Mouse (Mus musculus): ENCODE results near the gene Inpp5a.

Gene Inpp5a

GRCm38 (mm10) chr7:139472052-139472451 lies 83.1 kb downstream of the Inpp5a start:
- in situ Hi-C loops (cut with MseI, MboI) = loop anchor here (5.0 to 10.0 kb wide), 2 partner anchors 170 to 247 kb away; no protein-coding TSS in a partner anchor

DNA sequence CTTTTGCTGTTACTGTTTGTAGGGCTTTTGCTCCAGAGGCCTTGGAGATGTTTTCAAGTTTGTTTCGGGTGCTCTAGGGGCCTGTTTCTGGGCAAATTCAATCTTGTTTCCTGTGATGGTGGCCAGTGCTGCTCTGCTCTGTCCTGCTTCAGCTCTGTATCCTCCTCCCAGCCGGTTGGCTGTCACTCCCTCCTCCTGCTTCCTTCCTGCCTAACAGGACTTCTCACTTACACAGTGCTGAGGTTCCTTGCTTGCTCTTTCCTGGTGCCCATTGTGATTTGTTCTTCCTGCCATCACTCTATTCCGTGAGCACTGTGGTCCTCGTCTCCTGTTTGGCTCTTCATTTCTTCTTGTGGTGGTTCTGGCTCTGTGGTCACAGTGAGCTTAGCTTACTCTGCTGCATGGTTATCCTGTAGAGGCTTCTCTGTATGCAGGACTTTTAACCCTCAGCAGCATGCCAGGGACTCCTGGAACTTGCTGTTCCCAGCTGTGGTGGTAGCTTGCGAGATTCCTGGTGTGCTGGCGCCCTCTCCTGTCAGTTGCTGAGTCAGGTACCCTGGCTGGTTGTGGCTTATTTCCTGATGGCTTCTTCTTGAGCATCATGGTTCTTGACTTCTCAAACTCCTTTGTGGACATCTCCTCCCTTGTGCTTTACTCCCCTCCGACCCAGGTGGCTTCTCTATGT lies 84.1 kb downstream of the Inpp5a start:
- in situ Hi-C loops (cut with MseI, MboI) = loop anchor here (5.0 to 10.0 kb wide), 2 partner anchors 171 to 248 kb away; no protein-coding TSS in a partner anchor

DNA sequence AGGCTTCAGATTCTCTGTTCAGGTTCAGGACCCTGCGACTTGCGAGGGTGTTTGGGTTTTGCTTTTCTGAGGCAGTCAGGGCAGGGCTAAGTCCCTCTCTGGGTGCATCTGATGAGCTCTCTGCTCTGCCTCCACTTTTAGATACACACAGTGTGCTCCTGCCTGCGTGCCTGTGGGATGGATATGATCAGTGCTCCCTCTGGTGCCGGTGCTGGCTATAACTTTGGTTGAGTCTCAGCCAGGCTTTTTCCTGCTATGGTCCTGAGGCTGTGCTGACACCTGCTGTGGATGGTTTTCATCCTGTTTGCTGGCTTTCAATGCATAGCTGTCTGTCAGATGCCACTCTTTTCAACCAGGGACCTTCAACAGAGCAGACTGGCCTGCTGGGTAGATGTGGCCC lies 87.0 kb downstream of the Inpp5a start:
- in situ Hi-C loops (cut with MseI, MboI) = loop anchor here (5.0 to 10.0 kb wide), 2 partner anchors 174 to 251 kb away; no protein-coding TSS in a partner anchor

- in situ Hi-C loops (cut with MseI, MboI) = loop anchor here (5.0 to 10.0 kb wide), 2 partner anchors 174 to 252 kb away; no protein-coding TSS in a partner anchor
Measured at GRCm38 (mm10) chr7:139476700-139477099, 87.8 kb downstream of the Inpp5a start.

DNA sequence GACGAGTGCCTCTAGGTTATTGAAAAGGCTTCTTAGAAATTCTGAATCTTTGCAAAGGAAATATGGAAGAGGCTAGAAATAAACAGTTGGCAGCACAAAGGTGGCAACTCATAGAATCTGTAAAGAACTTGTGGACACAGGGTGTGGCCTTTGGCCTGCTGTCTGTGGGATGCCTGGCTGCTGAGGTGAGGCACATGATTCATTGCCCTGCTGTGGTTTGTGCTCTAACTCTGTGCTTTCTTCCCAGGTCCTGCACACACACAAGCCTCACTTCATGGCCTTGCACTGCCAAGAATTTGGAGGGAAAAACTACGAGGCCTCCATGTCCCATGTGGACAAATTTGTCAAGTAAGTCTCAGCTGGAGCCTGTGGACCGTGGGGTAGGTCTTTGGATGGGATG lies 88.8 kb downstream of the Inpp5a start:
- in situ Hi-C loops (cut with MseI, MboI) = loop anchor here (5.0 to 10.0 kb wide), 2 partner anchors 175 to 253 kb away; no protein-coding TSS in a partner anchor

GRCm38 (mm10) chr7:139479077-139479476 lies 90.2 kb downstream of the Inpp5a start:
- in situ Hi-C loops (cut with MseI, MboI) = loop anchor here (5.0 to 10.0 kb wide), 2 partner anchors 177 to 254 kb away; no protein-coding TSS in a partner anchor

- in situ Hi-C loops (cut with MseI, MboI) = loop anchor here (5.0 to 10.0 kb wide), 2 partner anchors 177 to 255 kb away; no protein-coding TSS in a partner anchor
Measured at GRCm38 (mm10) chr7:139479626-139480025, 90.7 kb downstream of the Inpp5a start.

DNA sequence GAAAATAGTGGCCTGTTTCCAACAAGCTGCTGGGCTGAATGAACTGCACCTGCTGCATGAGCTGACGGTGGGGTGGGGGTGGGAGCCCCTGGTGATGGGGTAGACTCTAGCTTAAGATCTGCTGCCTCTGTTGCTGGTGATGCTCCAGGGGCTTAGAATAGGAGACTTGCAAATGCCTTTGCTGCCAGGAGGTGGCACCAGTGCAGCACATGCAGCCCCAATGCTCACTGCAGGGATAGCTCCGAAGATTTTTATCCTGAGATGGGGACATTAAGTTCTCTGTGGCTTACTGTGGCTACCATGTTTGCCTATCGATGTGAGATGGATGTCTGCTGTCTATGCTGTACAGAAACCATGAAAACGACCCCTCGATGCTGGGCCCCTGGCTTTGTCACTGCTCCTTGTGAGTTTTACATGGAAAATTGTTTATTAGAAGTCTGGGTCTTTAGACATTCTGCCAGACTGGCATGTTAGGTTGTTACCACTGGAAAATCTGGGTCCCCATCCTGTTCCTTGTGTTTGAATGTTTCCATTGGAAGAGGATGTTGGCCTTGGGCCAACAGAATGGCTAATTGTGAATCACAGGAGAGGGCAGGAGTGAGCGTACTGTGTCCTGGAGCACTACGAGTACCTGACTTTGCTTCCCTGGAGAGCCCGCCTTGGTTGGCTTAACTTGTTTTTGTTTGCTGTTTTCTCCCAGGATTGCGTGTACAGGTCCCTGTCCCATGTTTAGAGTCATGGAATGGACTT lies 95.5 kb downstream of the Inpp5a start:
- in situ Hi-C loops (cut with MseI, MboI) = no loop called here

- in situ Hi-C loops (cut with MseI, MboI) = no loop called here
Measured at GRCm38 (mm10) chr7:139489721-139490211, 100.9 kb downstream of the Inpp5a start.

DNA sequence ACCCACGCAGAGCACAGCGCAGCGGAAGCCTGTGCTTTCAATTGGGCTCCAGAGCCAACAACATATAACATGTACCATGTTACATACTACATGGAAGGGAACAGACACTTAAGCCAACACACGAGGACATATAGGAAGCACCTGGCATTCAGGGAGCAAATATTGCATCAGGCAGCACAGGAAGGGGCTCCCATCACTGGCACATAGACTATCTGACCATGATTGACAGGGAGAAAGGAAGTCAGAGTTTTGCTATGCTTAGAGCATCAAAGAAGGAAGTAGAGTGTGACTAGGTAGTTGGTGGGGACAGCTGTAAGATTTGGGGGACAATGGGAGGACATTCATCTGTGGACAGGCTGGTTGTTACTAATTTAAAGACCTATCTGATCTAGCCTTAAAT lies 103.4 kb downstream of the Inpp5a start:
- in situ Hi-C loops (cut with MseI, MboI) = no loop called here

DNA sequence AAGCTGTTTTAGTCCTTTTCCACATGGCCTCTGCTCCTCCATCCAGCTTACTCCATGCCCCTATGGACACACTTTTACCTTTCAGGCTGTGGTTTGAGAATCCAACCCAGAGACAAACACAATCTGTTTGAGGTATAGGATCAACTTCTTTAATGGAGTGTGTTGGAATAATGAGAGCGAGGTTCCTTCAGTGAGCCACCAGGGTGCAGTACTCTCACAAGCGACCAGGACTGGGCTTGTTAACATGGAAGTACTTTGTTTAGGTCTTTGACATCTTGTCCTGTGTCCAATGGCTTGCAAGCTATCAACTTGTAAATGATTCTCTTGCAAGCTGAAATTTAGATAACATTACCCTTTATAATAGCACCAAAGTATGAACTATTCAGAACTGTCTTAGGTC lies 104.0 kb downstream of the Inpp5a start:
- in situ Hi-C loops (cut with MseI, MboI) = no loop called here

- in situ Hi-C loops (cut with MseI, MboI) = no loop called here
Measured at GRCm38 (mm10) chr7:139495791-139496190, 106.9 kb downstream of the Inpp5a start.

- in situ Hi-C loops (cut with MseI, MboI) = no loop called here
Measured at GRCm38 (mm10) chr7:139498038-139498625, 109.2 kb downstream of the Inpp5a start.

DNA sequence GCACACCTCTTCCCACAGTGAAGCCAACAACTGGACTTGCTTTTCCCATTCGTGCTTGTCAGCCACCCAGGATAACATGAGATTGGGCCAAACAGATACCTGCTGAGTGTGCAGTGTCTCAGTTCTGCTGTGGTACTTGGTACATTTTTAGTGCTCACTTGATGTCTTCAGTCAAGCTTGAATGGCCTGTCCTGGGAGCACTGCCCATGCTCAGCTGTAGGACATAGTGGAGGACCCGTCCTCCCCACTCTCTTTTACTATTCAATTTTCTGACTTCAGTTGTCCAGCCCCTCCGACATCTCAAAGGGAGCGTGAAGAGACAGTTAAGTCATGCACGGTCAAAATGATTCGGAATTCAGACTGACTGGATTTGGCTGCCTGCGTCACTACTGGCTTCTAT lies 115.2 kb downstream of the Inpp5a start:
- in situ Hi-C loops (cut with MseI, MboI) = no loop called here

DNA sequence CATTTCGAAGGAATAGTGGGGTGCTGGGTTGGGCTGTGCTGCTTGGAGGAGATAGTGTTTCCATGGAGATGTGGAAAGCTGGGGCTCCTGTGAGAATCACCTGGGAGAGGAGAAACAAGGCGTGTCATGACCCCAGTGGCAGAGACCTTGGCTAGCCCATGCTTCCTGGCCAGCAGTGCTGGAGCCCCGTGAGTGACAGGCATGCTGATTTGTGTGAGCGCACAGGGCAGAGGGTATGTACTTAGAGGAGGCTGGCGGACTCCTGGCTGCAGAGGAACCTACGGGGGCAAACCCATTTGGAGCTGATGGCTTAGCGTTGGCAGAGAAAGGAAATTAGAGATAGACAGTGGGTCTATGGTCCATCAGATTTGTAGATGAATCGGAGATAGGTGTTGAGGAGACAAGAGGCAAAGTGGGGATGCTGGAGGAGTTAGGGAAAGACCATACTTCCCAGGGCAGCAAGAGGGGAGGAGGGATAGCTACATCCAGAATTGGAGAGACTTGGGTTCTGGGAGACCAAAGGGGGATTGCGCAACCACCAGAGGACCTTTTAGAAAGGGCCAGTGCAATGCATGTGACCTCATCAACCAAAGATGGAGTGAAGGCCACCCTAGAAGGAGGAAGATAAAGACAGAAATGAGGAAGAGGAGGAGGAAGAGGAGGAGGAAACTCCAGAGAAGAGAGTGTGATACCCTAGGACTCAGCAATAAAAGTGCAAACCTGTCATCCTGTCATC lies 117.9 kb downstream of the Inpp5a start:
- in situ Hi-C loops (cut with MseI, MboI) = no loop called here

GRCm38 (mm10) chr7:139508938-139509337 lies 120.0 kb downstream of the Inpp5a start:
- in situ Hi-C loops (cut with MseI, MboI) = no loop called here

- in situ Hi-C loops (cut with MseI, MboI) = no loop called here
Measured at GRCm38 (mm10) chr7:139515959-139516660, 127.2 kb downstream of the Inpp5a start.

GRCm38 (mm10) chr7:139516661-139517016 lies 127.7 kb downstream of the Inpp5a start:
- in situ Hi-C loops (cut with MseI, MboI) = no loop called here

GRCm38 (mm10) chr7:139518352-139518751 lies 129.4 kb downstream of the Inpp5a start:
- in situ Hi-C loops (cut with MseI, MboI) = no loop called here

DNA sequence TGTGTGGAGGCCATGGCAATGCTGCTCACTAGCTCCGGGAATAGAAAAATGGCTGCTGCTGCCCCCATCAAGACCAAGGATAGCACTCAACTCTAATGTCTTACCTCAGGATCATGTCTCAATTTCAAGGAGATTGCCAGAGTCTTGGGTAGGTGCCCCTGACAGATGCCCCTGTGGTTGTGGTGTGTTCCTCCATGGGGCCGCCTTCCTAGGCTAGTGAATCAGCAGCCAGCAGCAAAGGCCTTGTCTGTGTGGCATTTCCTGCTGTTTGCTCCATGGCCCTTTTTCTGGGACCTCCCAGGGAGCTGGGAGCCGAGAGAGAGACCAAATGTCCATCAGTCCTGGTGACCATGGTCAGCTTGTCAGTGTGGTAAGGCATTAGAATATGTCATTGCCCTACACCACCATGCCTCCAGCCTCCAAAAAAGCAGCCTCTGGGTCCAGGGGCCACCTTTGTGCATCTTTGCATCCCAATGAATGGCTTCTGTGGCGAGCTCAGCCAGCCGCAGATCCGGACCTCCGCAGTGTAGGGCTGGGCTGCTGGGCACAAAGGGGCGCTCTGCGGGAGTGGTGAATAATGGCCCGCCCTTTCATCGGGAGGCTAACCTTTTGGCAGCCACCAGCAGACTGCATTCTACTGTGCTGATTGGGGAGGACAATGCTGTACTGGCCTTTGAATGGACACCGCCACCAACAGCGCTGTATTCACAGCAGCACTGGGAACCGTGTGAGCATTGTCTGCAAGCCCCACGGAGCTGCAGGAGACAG lies 139.6 kb downstream of the Inpp5a start:
- in situ Hi-C loops (cut with MseI, MboI) = no loop called here

Measured in mouse trophoblast stem cell (cell line).